Mouse (Mus musculus): ENCODE results near the gene Olfr414.

DNA sequence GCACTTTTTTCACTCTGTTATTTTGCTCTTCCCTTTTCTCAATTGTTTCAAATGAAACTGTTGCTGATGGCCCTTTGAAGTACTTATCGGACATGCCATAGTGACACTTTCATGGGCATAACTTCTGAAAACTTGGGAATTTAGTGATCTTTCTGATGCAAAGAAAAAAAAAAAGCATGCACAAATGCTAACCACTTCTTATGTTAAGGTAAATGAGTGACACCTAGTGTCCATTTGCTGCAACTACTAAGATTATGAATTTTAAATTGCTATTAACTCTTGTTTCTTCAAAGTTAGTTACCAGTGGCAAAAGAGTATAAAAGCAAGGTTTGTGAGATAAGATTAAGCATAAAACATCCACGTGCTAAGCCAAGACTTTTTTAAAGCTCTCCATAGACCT, 42.4 kb downstream of the Olfr414 start:
- TF ChIP-seq CTCF (IDR thresholded peaks at IDR 0.05; ENCODE audit: insufficient read depth, low read length) (no peak), POLR2A (IDR thresholded peaks at IDR 0.05; ENCODE audit: borderline replicate concordance, extremely low read depth, low read depth, low read length) (no peak)

All from lung, adult 2 months (tissue).